In genomic region chr2:15055741-15056151, GRCm38 (mm10) we compare ENCODE assay signal across 8 mouse cellular contexts. TPM values are rescaled to one million over a fixed set of nuclear protein-coding genes. Genes with fewer than 3 reads are reported as not detected.
DNase-seq lines count a peak whose midpoint lies in the region; ATAC-seq and TF ChIP-seq lines count a peak whose summit lies in the region.

No protein-coding gene starts in this region.

- peaks cover 7% of the 10 kb centered on the region for H3K4me1 ChIP-seq in heart, adult 2 months (ENCODE audit: control insufficient read depth, insufficient read depth, low read length)
- H3K4me1 ChIP-seq in E14TG2a.4 (replicated peaks; ENCODE audit: low read depth, low read length), result peaks cover 25% of the 10 kb centered on the region
- H3K4me1 ChIP-seq in forebrain, embryonic 12.5 days, result peaks cover 25% of the 10 kb centered on the region
- peaks cover 26% of the 10 kb centered on the region for H3K4me1 ChIP-seq in liver, embryonic 13.5 days (replicated peaks)
- peaks cover 30% of the 10 kb centered on the region for H3K4me1 ChIP-seq in neural tube, embryonic 15.5 days

- peak; percentile 0; the same call in 1 of the 2 replicates for ATAC-seq in forebrain, embryonic 12.5 days (ENCODE audit: low FRiP score)
- ATAC-seq in liver, embryonic 13.5 days (ENCODE audit: low read depth), result no peak
- ATAC-seq in neural tube, embryonic 15.5 days (ENCODE audit: low FRiP score), result peak; percentile 12

- H3K27ac ChIP-seq in heart, adult 2 months, result peak overlapping the region; percentile 93
- H3K27ac ChIP-seq in forebrain, embryonic 12.5 days, result peak overlapping the region; percentile 94
- H3K27ac ChIP-seq in liver, embryonic 13.5 days, result peak overlapping the region; percentile 82
- peak overlapping the region; percentile 97 for H3K27ac ChIP-seq in neural tube, embryonic 15.5 days (replicated peaks)

- TF ChIP-seq CTCF in heart, adult 2 months (IDR thresholded peaks at IDR 0.05), result no peak
- no peak for TF ChIP-seq CTCF in E14TG2a.4 (conservative IDR thresholded peaks at IDR 0.05; ENCODE audit: low read length)

- H3K4me2 ChIP-seq in forebrain, embryonic 12.5 days, result peak overlapping the region; percentile 62
- H3K4me2 ChIP-seq in liver, embryonic 13.5 days, result peak overlapping the region; percentile 83
- peak overlapping the region; percentile 60 for H3K4me2 ChIP-seq in neural tube, embryonic 15.5 days

- no peaks in the 10 kb centered on the region; the same call in 1 of the 2 replicates for H3K79me2 ChIP-seq in heart, adult 2 months (replicated peaks; ENCODE audit: control insufficient read depth, insufficient read depth, low read length)

- H3K27me3 ChIP-seq in heart, adult 2 months (ENCODE audit: control insufficient read depth, insufficient read depth, low read length), result no peaks in the 10 kb centered on the region
- H3K27me3 ChIP-seq in E14TG2a.4 (ENCODE audit: insufficient read depth, low read length), result no peaks in the 10 kb centered on the region
- H3K27me3 ChIP-seq in forebrain, embryonic 12.5 days, result no peaks in the 10 kb centered on the region
- no peaks in the 10 kb centered on the region for H3K27me3 ChIP-seq in liver, embryonic 13.5 days
- H3K27me3 ChIP-seq in neural tube, embryonic 15.5 days (replicated peaks), result no peaks in the 10 kb centered on the region

- peak overlapping the region; percentile 84 for H3K9ac ChIP-seq in heart, adult 2 months (ENCODE audit: low read depth, low read length)
- H3K9ac ChIP-seq in forebrain, embryonic 12.5 days, result peak overlapping the region; percentile 94
- peak overlapping the region; percentile 91 for H3K9ac ChIP-seq in liver, embryonic 13.5 days
- peak overlapping the region; percentile 90 for H3K9ac ChIP-seq in neural tube, embryonic 15.5 days (replicated peaks)

- 2% methylated on average over 15 of the region's 15 CpGs for WGBS in heart, adult 2 months
- WGBS in forebrain, embryonic 12.5 days, result under 1% methylated on average over 15 of the region's 15 CpGs
- WGBS in liver, embryonic 13.5 days (ENCODE audit: insufficient replicate concordance), result 2% methylated on average over 15 of the region's 15 CpGs
- 0% methylated on average over 15 of the region's 15 CpGs for WGBS in neural tube, embryonic 15.5 days

- intact Hi-C loops in heart, adult 2 months (cut with DNase I), result loop anchor here (10.0 kb wide), 2 partner anchors 991 to 1781 kb away; partner anchors contain the start of gene Rsu1

- DNase-seq in heart, adult 2 months, result no peak
- DNase-seq in heart, postnatal 4 days, result no peak
- no peak for DNase-seq in liver, embryonic 13.5 days
- no peak for DNase-seq in gastrocnemius, postnatal 4 days (ENCODE audit: low spot score in 2 of 2)
- no peak for DNase-seq in thymus, postnatal 4 days

- H3K4me3 ChIP-seq in heart, adult 2 months, result peak overlapping the region; percentile 81
- H3K4me3 ChIP-seq in E14TG2a.4 (replicated peaks; ENCODE audit: low read length), result peak overlapping the region; percentile 98
- peak overlapping the region; percentile 74 for H3K4me3 ChIP-seq in forebrain, embryonic 12.5 days (replicated peaks)
- peak overlapping the region; percentile 93 for H3K4me3 ChIP-seq in liver, embryonic 13.5 days (replicated peaks)
- H3K4me3 ChIP-seq in neural tube, embryonic 15.5 days (replicated peaks), result peak overlapping the region; percentile 91

- TF ChIP-seq POLR2A in heart, adult 2 months (IDR thresholded peaks at IDR 0.05; ENCODE audit: insufficient read depth, low read depth, low read length), result no peak

- H3K36me3 ChIP-seq in heart, adult 2 months (ENCODE audit: control insufficient read depth, insufficient read depth, low read length), result peaks cover 31% of the 10 kb centered on the region
- H3K36me3 ChIP-seq in E14TG2a.4 (ENCODE audit: insufficient read depth, low read length), result 0 out of 2 replicates have a peak, but pooled peaks cover 5% of the 10 kb centered on the region
- H3K36me3 ChIP-seq in forebrain, embryonic 12.5 days (replicated peaks), result 0 out of 2 replicates have a peak, but pooled peaks cover 7% of the 10 kb centered on the region
- H3K36me3 ChIP-seq in liver, embryonic 13.5 days, result no peaks in the 10 kb centered on the region
- H3K36me3 ChIP-seq in neural tube, embryonic 15.5 days, result no peaks in the 10 kb centered on the region

- no peaks in the 10 kb centered on the region for H3K9me3 ChIP-seq in E14TG2a.4 (ENCODE audit: low read length)
- no peaks in the 10 kb centered on the region for H3K9me3 ChIP-seq in forebrain, embryonic 12.5 days
- no peaks in the 10 kb centered on the region for H3K9me3 ChIP-seq in liver, embryonic 13.5 days (replicated peaks)
- no peaks in the 10 kb centered on the region for H3K9me3 ChIP-seq in neural tube, embryonic 15.5 days (replicated peaks)

- no peak for TF ChIP-seq EP300 in heart, adult 2 months (IDR thresholded peaks at IDR 0.05; ENCODE audit: insufficient read depth, low read depth, low read length)

RNA-seq across cellular contexts. Expression of gene Nsun6, which starts 0.9 kb away (rescaled TPM):
- 1 to 10 TPM; 4.3 to 4.5 TPM for total RNA-seq in heart, adult 2 months (2021)
- 0.94 and 2.2 TPM in 2 replicates for polyA plus RNA-seq in heart, adult 2 months (2012; rRNA removed)
- total RNA-seq in heart, postnatal 4 days (2021), result 1 to 10 TPM; 5.8 to 6.2 TPM
- 14.1 and 14.2 TPM in 2 replicates for polyA plus RNA-seq in forebrain, embryonic 12.5 days (2016; fragmentation: Nextera tagmentation; extraction: Ambion mirVana)
- 4.6 and 5.4 TPM in 2 replicates for polyA plus RNA-seq in liver, embryonic 13.5 days (2015; fragmentation: Nextera tagmentation; extraction: Ambion mirVana)
- 11.6 and 15.0 TPM in 2 replicates for polyA plus RNA-seq in neural tube, embryonic 15.5 days (2015; fragmentation: Nextera tagmentation; extraction: Ambion mirVana)
- total RNA-seq in gastrocnemius, postnatal 4 days (2021), result 1 to 10 TPM; 5.6 to 6.9 TPM

RNA-seq across cellular contexts. Expression of gene Arl5b, which starts 6.6 kb away (rescaled TPM):
- 10 to 100 TPM; 26.5 to 26.7 TPM for total RNA-seq in heart, adult 2 months (2021)
- polyA plus RNA-seq in heart, adult 2 months (2012; rRNA removed), result 6.5 and 15.1 TPM in 2 replicates
- total RNA-seq in heart, postnatal 4 days (2021), result 10 to 100 TPM; 36.9 to 42.1 TPM
- polyA plus RNA-seq in forebrain, embryonic 12.5 days (2016; fragmentation: Nextera tagmentation; extraction: Ambion mirVana), result 52.9 and 56.1 TPM in 2 replicates
- 6.0 and 7.3 TPM in 2 replicates for polyA plus RNA-seq in liver, embryonic 13.5 days (2015; fragmentation: Nextera tagmentation; extraction: Ambion mirVana)
- 27.8 and 28.4 TPM in 2 replicates for polyA plus RNA-seq in neural tube, embryonic 15.5 days (2015; fragmentation: Nextera tagmentation; extraction: Ambion mirVana)
- total RNA-seq in gastrocnemius, postnatal 4 days (2021), result 10 to 100 TPM; 23.4 to 27.4 TPM
